Mouse (Mus musculus) forebrain, postnatal 0 days (tissue): ENCODE data around the gene Bves. TPM values are rescaled to one million over a fixed set of nuclear protein-coding genes. Genes with fewer than 3 reads are reported as not detected.

ENCODE experiments used
- ATAC-seq: fragments of 200-750 bp; cut with Nextera tagmentation; 2 replicates; pipeline ENCODE4 v1.8.0; 2017; ENCODE audit warnings: mild to moderate bottlenecking, moderate library complexity
- DNase-seq: peaks from one replicate; pipeline ENCODE4 v3.0.0-alpha.2; 2015
- H3K27ac ChIP-seq: fragments of 300-500 bp; sonication (generic); 2 replicates; pipeline ENCODE4 v1.5.1; 2014; ENCODE audit warnings: low read depth, mild to moderate bottlenecking, antibody characterized with exemption, low read length, moderate library complexity, mixed read lengths
- H3K27me3 ChIP-seq: fragments of 300-500 bp; sonication (generic); 2 replicates; pipeline ENCODE4 v1.6.1; 2014; ENCODE audit warnings: mild to moderate bottlenecking, low read length, mixed read lengths; ENCODE audit not compliant: insufficient read depth
- H3K36me3 ChIP-seq: fragments of 300-500 bp; sonication (generic); 2 replicates; pipeline ENCODE4 v1.6.1; 2014; ENCODE audit warnings: mild to moderate bottlenecking, moderate library complexity; ENCODE audit not compliant: insufficient read depth
- H3K4me1 ChIP-seq: fragments of 300-500 bp; sonication (generic); 2 replicates; pipeline ENCODE4 v1.6.1; 2014; ENCODE audit warnings: antibody characterized with exemption; ENCODE audit not compliant: insufficient read depth
- H3K4me2 ChIP-seq: fragments of 300-500 bp; sonication (generic); 2 replicates; pipeline ENCODE4 v1.6.1; 2014; ENCODE audit warnings: low read depth, mild to moderate bottlenecking, moderate library complexity
- H3K4me3 ChIP-seq: fragments of 300-500 bp; sonication (generic); 2 replicates; pipeline ENCODE4 v1.5.1; 2014; ENCODE audit warnings: low read depth, low read length, mixed read lengths
- H3K9ac ChIP-seq: fragments of 300-500 bp; sonication (generic); 2 replicates; pipeline ENCODE4 v1.6.1; 2014; ENCODE audit warnings: mild to moderate bottlenecking
- H3K9me3 ChIP-seq: fragments of 300-500 bp; sonication (generic); 2 replicates; pipeline ENCODE4 v1.6.1; 2016; ENCODE audit warnings: low read length
- CTCF ChIP-seq: sonication (generic); IDR thresholded peaks from 2 replicates; pipeline ENCODE4 v1.5.1; 2016; ENCODE audit warnings: antibody characterized with exemption, control low read depth, low read depth
- WGBS: fragments of 180-500 bp; shearing (Covaris S2); extraction: QIAGEN DNeasy Blood & Tissue Kit; methylation state at CpG from one replicate; pipeline ENCODE4 v1.1.7; 2014; 5-methylcytosine and 5-hydroxymethylcytosine counted together
- polyA plus RNA-seq: library from polyadenylated mRNA; unstranded; fragments of >200 nt; fragmentation: Nextera tagmentation; extraction: Ambion mirVana; gene quantifications from 2 replicates; pipeline ENCODE4 v1.2.1, GENCODE M21; 2015
- total RNA-seq: library from RNA; depleted of rRNA; stranded (reverse); fragments of >200 nt; gene quantifications from 2 replicates; pipeline ENCODE4 v1.2.3, GENCODE M21; 2014

Bves gene
- total and polyA plus RNA-seq, 2 experiments from 2014 or later, result 0.52 to 1.1 TPM

GRCm38 (mm10) chr10:45320296-45320695, 15.3 kb upstream of the Bves start:
- 53% methylated on average over 3 of the region's 3 CpGs for WGBS
- no peak overlapping the region for H3K4me2 ChIP-seq
- TF ChIP-seq CTCF, result no peak
- no peaks in the 10 kb centered on the region for H3K36me3 ChIP-seq
- no peaks in the 10 kb centered on the region for H3K4me1 ChIP-seq
- no peak for ATAC-seq
- no peak for DNase-seq
- H3K27ac ChIP-seq, result no peak overlapping the region
- no peak overlapping the region for H3K9ac ChIP-seq
- no peak overlapping the region for H3K4me3 ChIP-seq
- no peaks in the 10 kb centered on the region for H3K9me3 ChIP-seq
- H3K27me3 ChIP-seq, result no peaks in the 10 kb centered on the region

GRCm38 (mm10) chr10:45324159-45324558, 11.4 kb upstream of the Bves start:
- H3K4me1 ChIP-seq, result no peaks in the 10 kb centered on the region
- H3K4me3 ChIP-seq, result no peak overlapping the region
- H3K27me3 ChIP-seq, result no peaks in the 10 kb centered on the region
- no peak overlapping the region for H3K9ac ChIP-seq
- TF ChIP-seq CTCF, result no peak
- H3K4me2 ChIP-seq, result no peak overlapping the region
- H3K27ac ChIP-seq, result no peak overlapping the region
- H3K9me3 ChIP-seq, result no peaks in the 10 kb centered on the region
- H3K36me3 ChIP-seq, result no peaks in the 10 kb centered on the region
- WGBS, result 7% methylated on average over 1 of the region's 1 CpGs
- ATAC-seq, result no peak
- DNase-seq, result no peak

- H3K27me3 ChIP-seq, result no peaks in the 10 kb centered on the region
- no peaks in the 10 kb centered on the region for H3K36me3 ChIP-seq
- 69% methylated on average over 7 of the region's 7 CpGs for WGBS
- H3K9ac ChIP-seq, result no peak overlapping the region
- no peaks in the 10 kb centered on the region for H3K4me1 ChIP-seq
- DNase-seq, result no peak
- no peak overlapping the region for H3K27ac ChIP-seq
- TF ChIP-seq CTCF, result no peak
- no peak overlapping the region for H3K4me2 ChIP-seq
- no peak for ATAC-seq
- H3K4me3 ChIP-seq, result no peak overlapping the region
- H3K9me3 ChIP-seq, result no peaks in the 10 kb centered on the region
These were observed 7.2 kb upstream of the Bves start for GRCm38 (mm10) chr10:45328196-45329000.

GRCm38 (mm10) chr10:45334925-45335324, 647 bp upstream of the Bves start:
- Histone ChIP-seq H3K27me3 (peaks cover 11% of the 10 kb centered on the region), H3K36me3 (no peaks in the 10 kb centered on the region), H3K4me1 (no peaks in the 10 kb centered on the region), H3K9ac (no peak overlapping the region), H3K9me3 (no peaks in the 10 kb centered on the region), H3K4me2 (peak overlapping the region; percentile 91; the same call in 1 of the 2 replicates), H3K27ac (no peak overlapping the region), H3K4me3 (peak overlapping the region; percentile 66)
- no peak for TF ChIP-seq CTCF
- 18% methylated on average over 7 of the region's 7 CpGs for WGBS
- DNase-seq, result no peak
- ATAC-seq, result peak; percentile 18; the same call in 1 of the 2 replicates

- no peak overlapping the region for H3K4me2 ChIP-seq
- no peak overlapping the region for H3K4me3 ChIP-seq
- no peak overlapping the region for H3K9ac ChIP-seq
- no peaks in the 10 kb centered on the region for H3K4me1 ChIP-seq
- DNase-seq, result no peak
- ATAC-seq, result peak; percentile 38
- no peaks in the 10 kb centered on the region for H3K36me3 ChIP-seq
- peaks cover 11% of the 10 kb centered on the region for H3K27me3 ChIP-seq
- H3K9me3 ChIP-seq, result no peaks in the 10 kb centered on the region
- no peak overlapping the region for H3K27ac ChIP-seq
- WGBS, result 54% methylated on average over 7 of the region's 7 CpGs
- no peak for TF ChIP-seq CTCF
These were observed 3.5 kb downstream of the Bves start for GRCm38 (mm10) chr10:45339106-45339505.

- Histone ChIP-seq H3K9me3 (no peaks in the 10 kb centered on the region), H3K27me3 (no peaks in the 10 kb centered on the region), H3K36me3 (no peaks in the 10 kb centered on the region), H3K4me3 (no peak overlapping the region), H3K9ac (no peak overlapping the region), H3K4me1 (no peaks in the 10 kb centered on the region), H3K4me2 (no peak overlapping the region), H3K27ac (no peak overlapping the region)
- WGBS, result 85% methylated on average over 4 of the region's 4 CpGs
- no peak for ATAC-seq
- no peak for DNase-seq
- TF ChIP-seq CTCF, result no peak
These were observed 8.8 kb downstream of the Bves start for GRCm38 (mm10) chr10:45344381-45344780.

- DNase-seq (no peak), ATAC-seq (no peak)
- no peak overlapping the region for H3K27ac ChIP-seq
- H3K27me3 ChIP-seq, result no peaks in the 10 kb centered on the region
- H3K4me2 ChIP-seq, result no peak overlapping the region
- no peak overlapping the region for H3K9ac ChIP-seq
- no peaks in the 10 kb centered on the region for H3K4me1 ChIP-seq
- H3K9me3 ChIP-seq, result no peaks in the 10 kb centered on the region
- 92% methylated on average over 9 of the region's 9 CpGs for WGBS
- no peak for TF ChIP-seq CTCF
- no peaks in the 10 kb centered on the region for H3K36me3 ChIP-seq
- no peak overlapping the region for H3K4me3 ChIP-seq
These were observed 9.6 kb downstream of the Bves start for GRCm38 (mm10) chr10:45345217-45345616.
